Mouse (Mus musculus): ENCODE data around the gene Calhm4. TPM values are rescaled to one million over a fixed set of nuclear protein-coding genes. Genes with fewer than 3 reads are reported as not detected.

The Calhm4 gene
- not detected in 2 replicates for polyA plus RNA-seq (2015; fragmentation: Nextera tagmentation; extraction: Ambion mirVana)

DNA sequence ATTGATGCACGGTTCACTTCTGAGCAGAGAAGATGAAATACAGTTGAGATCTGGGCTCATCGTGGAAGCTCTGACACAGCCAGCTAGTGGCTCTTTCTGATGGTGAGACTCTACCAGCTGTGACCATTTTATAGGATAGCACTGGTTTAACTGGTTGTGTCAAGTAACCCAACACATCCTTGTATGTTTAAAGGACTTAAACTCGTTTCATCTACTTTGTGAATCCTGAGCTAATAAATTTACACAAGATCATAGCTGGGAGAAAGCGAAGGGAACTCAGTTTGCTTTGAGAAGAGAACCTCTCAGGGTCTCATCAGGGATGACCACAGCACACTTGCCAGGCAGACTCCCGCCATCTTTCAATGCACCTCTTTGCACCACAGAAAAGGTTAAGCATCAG is at the start of gene Calhm4:
Gene Calhm4 (minus strand): TSS at position 101 of the 400 bp plus-strand sequence.
- 78% methylated on average over 5 of the region's 5 CpGs for WGBS
- Histone ChIP-seq H3K4me3 (ENCODE audit: low read length) (no peak within 1 kb of the TSS), H3K9me3 (replicated peaks; ENCODE audit: control insufficient read depth, low read length) (no peaks in the 10 kb centered on the region), H3K27me3 (ENCODE audit: control insufficient read depth, insufficient read depth, low read length) (no peaks in the 10 kb centered on the region), H3K4me2 (ENCODE audit: low read depth, low read length) (no peak within 1 kb of the TSS), H3K36me3 (ENCODE audit: control insufficient read depth, insufficient read depth) (no peaks in the 10 kb centered on the region), H3K27ac (ENCODE audit: low read length) (no peak within 1 kb of the TSS), H3K9ac (ENCODE audit: low read length) (no peak within 1 kb of the TSS), H3K4me1 (ENCODE audit: control insufficient read depth, insufficient read depth, low read length) (no peaks in the 10 kb centered on the region)
- no peak for ATAC-seq (replicated peaks; ENCODE audit: extremely low read depth, insufficient read depth, low FRiP score)

DNA sequence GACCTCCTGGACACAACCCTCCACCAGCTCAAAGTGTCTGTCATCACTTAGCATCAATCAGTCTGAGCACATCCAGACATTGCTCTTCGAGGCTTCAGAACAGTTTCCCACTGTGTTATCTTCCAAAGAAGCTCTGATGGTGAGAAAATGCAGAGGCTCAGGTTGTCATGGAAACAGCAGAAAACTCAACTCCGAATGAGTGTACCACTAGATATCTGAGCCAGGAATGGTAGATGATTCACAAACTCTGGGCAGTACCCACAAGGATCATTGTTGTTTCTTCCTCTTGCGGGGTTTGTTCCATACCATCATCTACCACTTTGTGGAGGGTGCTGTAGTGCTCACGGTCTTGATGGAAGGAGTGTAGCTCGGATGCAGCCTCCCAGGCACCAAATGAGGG is 47.8 kb upstream of the Calhm4 start:
- ATAC-seq (replicated peaks; ENCODE audit: extremely low read depth, insufficient read depth, low FRiP score) = no peak
- Histone ChIP-seq H3K36me3 (ENCODE audit: control insufficient read depth, insufficient read depth) (no peaks in the 10 kb centered on the region), H3K9ac (ENCODE audit: low read length) (no peak overlapping the region), H3K4me2 (ENCODE audit: low read depth, low read length) (no peak overlapping the region), H3K9me3 (replicated peaks; ENCODE audit: control insufficient read depth, low read length) (no peaks in the 10 kb centered on the region), H3K4me3 (ENCODE audit: low read length) (no peak overlapping the region), H3K4me1 (ENCODE audit: control insufficient read depth, insufficient read depth, low read length) (0 out of 2 replicates have a peak, but pooled peaks cover 4% of the 10 kb centered on the region), H3K27me3 (ENCODE audit: control insufficient read depth, insufficient read depth, low read length) (no peaks in the 10 kb centered on the region), H3K27ac (ENCODE audit: low read length) (no peak overlapping the region)
- 35% methylated on average over 5 of the region's 5 CpGs for WGBS

DNA sequence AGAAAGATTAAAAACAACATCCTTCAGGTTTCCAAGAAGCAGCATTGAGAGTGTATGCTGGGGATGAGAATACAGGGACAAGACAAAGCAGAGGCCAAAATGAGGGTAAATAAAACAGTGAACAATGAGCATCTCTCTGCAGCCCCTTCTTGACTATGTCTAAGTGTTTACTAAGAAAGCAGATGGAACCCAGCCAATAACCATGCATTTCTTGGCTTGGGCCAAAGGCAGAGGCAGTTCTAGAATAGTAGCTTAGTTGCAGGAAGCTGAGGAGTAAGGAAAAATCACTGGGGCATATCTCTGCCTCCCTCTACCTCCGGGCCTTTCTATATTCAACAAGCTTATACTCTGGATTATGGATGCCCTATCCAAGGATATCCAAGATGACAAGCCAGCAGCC is 46.4 kb upstream of the Calhm4 start:
- no peak overlapping the region for H3K9ac ChIP-seq (ENCODE audit: low read length)

DNA sequence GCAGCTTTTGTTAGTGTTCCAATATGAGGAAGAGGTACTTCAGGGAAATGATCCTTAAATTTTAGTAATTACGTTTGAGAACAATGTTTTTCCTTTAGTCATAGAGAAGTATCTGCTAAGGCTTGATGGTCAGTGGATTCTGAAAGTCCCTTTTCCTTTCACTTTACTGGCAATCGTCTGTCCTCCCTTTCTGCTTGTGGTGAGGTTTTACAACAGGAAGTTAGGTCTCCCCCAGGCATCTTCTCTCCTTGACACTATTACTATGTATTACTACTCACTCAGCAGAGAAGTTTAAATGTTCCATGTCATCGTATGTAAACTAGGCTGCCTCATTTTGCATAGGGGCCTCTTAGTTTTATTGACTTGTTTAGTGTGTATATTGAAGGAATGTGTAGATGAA is 45.4 kb upstream of the Calhm4 start:
- H3K4me3 ChIP-seq (ENCODE audit: low read length) = no peak overlapping the region
- no peak overlapping the region for H3K27ac ChIP-seq (ENCODE audit: low read length)
- H3K27me3 ChIP-seq (ENCODE audit: control insufficient read depth, insufficient read depth, low read length) = no peaks in the 10 kb centered on the region
- H3K36me3 ChIP-seq (ENCODE audit: control insufficient read depth, insufficient read depth) = no peaks in the 10 kb centered on the region
- ATAC-seq (replicated peaks; ENCODE audit: extremely low read depth, insufficient read depth, low FRiP score) = no peak
- H3K9ac ChIP-seq (ENCODE audit: low read length) = no peak overlapping the region
- WGBS = 72% methylated on average over 3 of the region's 3 CpGs
- no peaks in the 10 kb centered on the region for H3K4me1 ChIP-seq (ENCODE audit: control insufficient read depth, insufficient read depth, low read length)
- H3K4me2 ChIP-seq (ENCODE audit: low read depth, low read length) = no peak overlapping the region
- no peaks in the 10 kb centered on the region for H3K9me3 ChIP-seq (replicated peaks; ENCODE audit: control insufficient read depth, low read length)

More for the DNA sequence above, 46.4 kb upstream of the Calhm4 start:
- WGBS = 66% methylated on average over 1 of the region's 1 CpGs
- Histone ChIP-seq H3K4me1 (ENCODE audit: control insufficient read depth, insufficient read depth, low read length) (no peaks in the 10 kb centered on the region), H3K4me2 (ENCODE audit: low read depth, low read length) (no peak overlapping the region), H3K27ac (ENCODE audit: low read length) (no peak overlapping the region), H3K36me3 (ENCODE audit: control insufficient read depth, insufficient read depth) (no peaks in the 10 kb centered on the region), H3K4me3 (ENCODE audit: low read length) (no peak overlapping the region), H3K27me3 (ENCODE audit: control insufficient read depth, insufficient read depth, low read length) (no peaks in the 10 kb centered on the region), H3K9me3 (replicated peaks; ENCODE audit: control insufficient read depth, low read length) (no peaks in the 10 kb centered on the region)
- ATAC-seq (replicated peaks; ENCODE audit: extremely low read depth, insufficient read depth, low FRiP score) = no peak

DNA sequence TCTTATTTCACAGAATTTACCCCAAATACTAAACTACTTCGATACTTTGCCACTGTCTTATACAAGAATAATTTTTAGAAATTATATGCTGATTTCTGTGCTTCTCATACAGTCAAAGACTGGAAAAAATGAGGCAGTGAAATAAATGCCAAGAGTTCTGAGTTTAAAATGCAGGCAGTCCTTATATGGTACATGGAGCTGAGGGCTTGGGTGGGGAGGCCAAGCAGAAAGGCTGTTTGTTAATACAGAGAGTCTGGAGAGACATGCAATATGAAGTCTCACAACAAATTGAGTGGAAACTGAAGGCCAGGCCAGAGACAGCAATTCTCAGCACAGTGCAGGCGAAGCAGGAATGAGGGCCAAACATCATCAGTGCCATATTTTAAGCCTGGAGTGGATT is 44.4 kb upstream of the Calhm4 start:
- WGBS = 80% methylated on average over 2 of the region's 2 CpGs
- Histone ChIP-seq H3K36me3 (ENCODE audit: control insufficient read depth, insufficient read depth) (no peaks in the 10 kb centered on the region), H3K9ac (ENCODE audit: low read length) (no peak overlapping the region), H3K27me3 (ENCODE audit: control insufficient read depth, insufficient read depth, low read length) (no peaks in the 10 kb centered on the region), H3K4me1 (ENCODE audit: control insufficient read depth, insufficient read depth, low read length) (no peaks in the 10 kb centered on the region), H3K4me3 (ENCODE audit: low read length) (no peak overlapping the region), H3K9me3 (replicated peaks; ENCODE audit: control insufficient read depth, low read length) (no peaks in the 10 kb centered on the region), H3K27ac (ENCODE audit: low read length) (no peak overlapping the region), H3K4me2 (ENCODE audit: low read depth, low read length) (no peak overlapping the region)
- ATAC-seq (replicated peaks; ENCODE audit: extremely low read depth, insufficient read depth, low FRiP score) = no peak

DNA sequence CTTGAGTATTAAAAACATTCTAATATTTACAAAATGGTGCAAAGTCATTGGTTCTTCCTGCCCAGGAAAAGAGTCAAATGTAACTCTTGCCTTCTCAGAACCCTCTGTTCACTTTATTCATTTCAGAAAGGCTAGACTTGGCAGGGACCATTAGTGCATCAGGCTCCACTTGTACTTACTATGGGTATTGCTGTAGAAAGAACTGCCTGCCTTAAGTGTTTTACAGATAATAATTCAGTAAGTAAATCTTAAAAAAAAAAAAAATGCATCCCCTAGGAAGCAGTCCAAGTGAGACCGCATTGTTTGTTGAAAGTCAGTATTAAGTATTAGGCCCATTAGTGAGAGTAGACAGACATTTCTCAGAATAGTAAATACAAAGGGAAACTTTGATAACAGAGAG is 42.4 kb upstream of the Calhm4 start:
- no peak for ATAC-seq (replicated peaks; ENCODE audit: extremely low read depth, insufficient read depth, low FRiP score)
- no peak overlapping the region for H3K4me2 ChIP-seq (ENCODE audit: low read depth, low read length)
- 64% methylated on average over 1 of the region's 1 CpGs for WGBS
- no peaks in the 10 kb centered on the region for H3K4me1 ChIP-seq (ENCODE audit: control insufficient read depth, insufficient read depth, low read length)
- H3K36me3 ChIP-seq (ENCODE audit: control insufficient read depth, insufficient read depth) = no peaks in the 10 kb centered on the region
- no peak overlapping the region for H3K27ac ChIP-seq (ENCODE audit: low read length)
- H3K9ac ChIP-seq (ENCODE audit: low read length) = no peak overlapping the region
- no peak overlapping the region for H3K4me3 ChIP-seq (ENCODE audit: low read length)
- H3K27me3 ChIP-seq (ENCODE audit: control insufficient read depth, insufficient read depth, low read length) = no peaks in the 10 kb centered on the region
- no peaks in the 10 kb centered on the region for H3K9me3 ChIP-seq (replicated peaks; ENCODE audit: control insufficient read depth, low read length)

DNA sequence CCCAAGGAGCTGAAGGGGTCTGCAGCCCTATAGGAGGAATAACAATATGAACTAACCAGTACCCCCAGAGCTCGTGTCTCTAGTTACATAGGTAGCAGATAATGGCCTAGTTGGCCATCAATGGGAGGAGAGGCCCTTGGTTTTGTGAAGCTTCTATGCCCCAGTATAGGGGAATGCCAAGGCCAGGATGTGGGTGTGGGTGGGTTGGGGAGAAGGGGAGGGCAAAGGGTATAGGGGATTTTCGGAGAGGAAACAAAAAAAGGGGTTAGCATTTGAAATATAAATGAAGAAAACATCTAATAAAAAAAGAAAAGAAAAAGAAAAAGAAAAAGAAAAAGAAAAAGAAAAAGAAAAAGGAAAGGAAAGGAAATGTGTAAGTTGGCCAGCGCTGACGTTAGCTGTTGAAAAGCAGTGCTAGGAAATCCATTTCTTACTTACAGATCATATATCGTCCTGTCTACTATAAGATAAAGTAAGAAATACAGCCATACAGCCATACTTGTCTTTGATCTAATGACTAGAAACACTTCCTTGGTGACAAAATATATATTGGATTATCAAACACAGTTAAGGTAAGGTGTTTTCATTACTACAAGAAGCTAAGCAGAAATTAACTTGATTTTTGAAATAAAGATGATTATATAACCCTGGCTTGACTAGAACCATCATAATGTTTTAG is 30.6 kb upstream of the Calhm4 start:
- Histone ChIP-seq H3K4me3 (ENCODE audit: low read length) (no peak overlapping the region), H3K27me3 (ENCODE audit: control insufficient read depth, insufficient read depth, low read length) (no peaks in the 10 kb centered on the region), H3K36me3 (ENCODE audit: control insufficient read depth, insufficient read depth) (no peaks in the 10 kb centered on the region), H3K4me2 (ENCODE audit: low read depth, low read length) (no peak overlapping the region), H3K9me3 (replicated peaks; ENCODE audit: control insufficient read depth, low read length) (no peaks in the 10 kb centered on the region), H3K9ac (ENCODE audit: low read length) (no peak overlapping the region), H3K4me1 (ENCODE audit: control insufficient read depth, insufficient read depth, low read length) (peaks cover 6% of the 10 kb centered on the region; the same call in 1 of the 2 replicates), H3K27ac (ENCODE audit: low read length) (no peak overlapping the region)
- no peak for ATAC-seq (replicated peaks; ENCODE audit: extremely low read depth, insufficient read depth, low FRiP score)
- WGBS = 80% methylated on average over 5 of the region's 5 CpGs

DNA sequence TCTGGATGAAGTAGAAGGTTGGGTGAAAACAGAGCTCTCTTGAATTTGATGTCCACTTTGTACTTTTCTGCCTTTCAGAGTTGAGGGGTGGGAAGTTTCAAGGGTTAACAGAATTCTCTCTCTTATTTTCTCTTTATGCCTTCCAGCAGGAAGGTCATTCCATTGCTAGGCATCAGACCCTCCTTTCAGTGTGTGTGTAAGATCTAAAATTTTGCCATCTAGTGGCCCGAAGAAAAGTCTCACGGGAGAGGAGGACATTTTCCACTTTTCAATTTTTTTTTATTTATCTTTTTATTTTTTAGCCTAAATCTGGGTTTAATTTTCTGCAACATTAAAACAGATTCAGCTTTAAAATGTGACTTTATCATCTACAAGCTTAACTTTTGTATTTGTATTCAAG is 27.5 kb upstream of the Calhm4 start:
- no peak overlapping the region for H3K9ac ChIP-seq (ENCODE audit: low read length)
- peak overlapping the region; percentile 27; the same call in 1 of the 2 replicates for H3K27ac ChIP-seq (ENCODE audit: low read length)
- peaks cover 6% of the 10 kb centered on the region; the same call in 1 of the 2 replicates for H3K4me1 ChIP-seq (ENCODE audit: control insufficient read depth, insufficient read depth, low read length)
- no peak for ATAC-seq (replicated peaks; ENCODE audit: extremely low read depth, insufficient read depth, low FRiP score)
- H3K36me3 ChIP-seq (ENCODE audit: control insufficient read depth, insufficient read depth) = no peaks in the 10 kb centered on the region
- H3K4me2 ChIP-seq (ENCODE audit: low read depth, low read length) = no peak overlapping the region
- WGBS = 49% methylated on average over 2 of the region's 2 CpGs
- no peaks in the 10 kb centered on the region for H3K27me3 ChIP-seq (ENCODE audit: control insufficient read depth, insufficient read depth, low read length)
- no peaks in the 10 kb centered on the region for H3K9me3 ChIP-seq (replicated peaks; ENCODE audit: control insufficient read depth, low read length)
- no peak overlapping the region for H3K4me3 ChIP-seq (ENCODE audit: low read length)

DNA sequence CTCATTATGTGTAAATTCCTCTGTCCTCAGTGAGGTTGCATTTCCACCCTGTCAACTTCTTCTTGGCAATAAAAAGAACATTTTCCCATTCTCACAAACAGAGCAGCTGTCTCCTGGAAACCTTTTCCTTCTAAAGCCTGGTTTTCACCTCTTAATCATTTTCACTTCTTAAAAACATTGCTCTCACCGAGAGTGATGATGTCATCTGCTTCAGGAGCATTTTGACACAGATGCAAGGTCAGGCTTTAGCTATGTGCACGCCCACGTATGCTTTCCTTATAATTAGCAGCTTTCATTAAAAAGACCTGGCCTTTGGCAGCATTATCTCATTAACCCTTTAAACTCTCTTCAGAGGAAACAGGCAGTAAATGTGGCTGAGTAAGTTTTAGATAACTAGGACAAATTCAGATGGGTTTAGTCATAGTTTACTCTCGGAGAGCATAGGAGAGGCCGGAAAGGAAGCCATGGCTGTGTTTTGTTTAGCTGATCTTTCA is 26.9 kb upstream of the Calhm4 start:
- Histone ChIP-seq H3K27me3 (ENCODE audit: control insufficient read depth, insufficient read depth, low read length) (no peaks in the 10 kb centered on the region), H3K9ac (ENCODE audit: low read length) (no peak overlapping the region), H3K4me1 (ENCODE audit: control insufficient read depth, insufficient read depth, low read length) (peaks cover 6% of the 10 kb centered on the region; the same call in 1 of the 2 replicates), H3K4me2 (ENCODE audit: low read depth, low read length) (no peak overlapping the region), H3K4me3 (ENCODE audit: low read length) (no peak overlapping the region), H3K9me3 (replicated peaks; ENCODE audit: control insufficient read depth, low read length) (no peaks in the 10 kb centered on the region), H3K27ac (ENCODE audit: low read length) (peak overlapping the region; percentile 27; the same call in 1 of the 2 replicates), H3K36me3 (ENCODE audit: control insufficient read depth, insufficient read depth) (no peaks in the 10 kb centered on the region)
- no peak for ATAC-seq (replicated peaks; ENCODE audit: extremely low read depth, insufficient read depth, low FRiP score)
- WGBS = 41% methylated on average over 5 of the region's 5 CpGs
